Mouse (Mus musculus) gastrocnemius, adult 8-10 months (tissue): ENCODE results near the gene Zfp46. TPM values are rescaled to one million over a fixed set of nuclear protein-coding genes. Genes with fewer than 3 reads are reported as not detected.
A peak's percentile ranks its signal among the peaks of the same experiment; 100 is the strongest.

Source experiments
- DNase-seq, 2 experiments: peaks; one replicate each; pipeline ENCODE4 v3.0.0; 2022; ENCODE audit warnings: low spot score in 2 of 2
- total RNA-seq, 4 experiments: library from RNA; stranded (reverse); gene quantifications; 2 replicates each; pipeline ENCODE4 v1.2.4; 2022

Gene Zfp46
- 10 to 100 TPM; 21.2 to 27.1 (median 24.9) TPM for total RNA-seq

DNA sequence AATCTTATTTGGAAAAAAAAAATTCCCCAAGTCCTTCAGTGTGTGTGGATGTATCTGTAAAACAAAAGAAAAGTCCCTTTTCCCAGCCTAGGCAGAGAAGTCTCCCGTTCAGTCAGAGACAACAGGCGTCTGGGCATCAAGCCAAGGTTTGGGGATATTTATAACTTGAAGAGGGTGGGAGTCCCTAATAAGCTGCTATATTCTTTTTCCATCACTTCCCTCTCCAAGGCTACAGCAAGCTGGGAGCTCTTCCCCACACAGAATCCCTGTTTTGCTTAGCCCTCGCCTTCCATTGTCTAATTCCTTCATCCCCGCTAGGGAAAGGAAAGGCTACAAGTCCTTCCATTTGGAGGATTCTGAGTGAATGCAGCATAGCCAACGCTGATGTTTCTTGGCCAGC lies at the start of gene Zfp46:
TSS of gene Zfp46 (plus strand) at position 229 of the 400 bp plus-strand sequence.
- peak; percentile 57 to 74 for DNase-seq

DNA sequence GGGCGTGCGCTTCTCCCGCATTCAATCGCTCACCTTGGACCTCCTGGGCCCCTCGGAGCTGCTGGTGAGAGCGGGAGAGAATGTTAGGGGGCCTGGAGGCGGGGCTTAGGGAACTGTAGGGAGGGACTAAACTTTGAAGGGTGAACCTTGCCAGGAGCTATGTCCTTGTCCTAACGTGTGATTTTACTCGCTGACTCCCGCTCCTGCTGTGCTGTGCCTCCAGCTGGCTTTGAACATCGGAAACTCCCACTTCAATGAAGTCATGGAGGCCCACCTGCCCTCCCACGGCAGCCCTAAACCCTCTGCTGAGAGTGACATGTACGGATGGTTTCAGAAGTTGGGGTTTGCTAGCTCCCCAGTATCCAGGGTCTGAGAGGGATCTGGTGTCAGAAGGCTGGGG lies 45.8 kb upstream of the Zfp46 start:
- DNase-seq, result no peak

DNA sequence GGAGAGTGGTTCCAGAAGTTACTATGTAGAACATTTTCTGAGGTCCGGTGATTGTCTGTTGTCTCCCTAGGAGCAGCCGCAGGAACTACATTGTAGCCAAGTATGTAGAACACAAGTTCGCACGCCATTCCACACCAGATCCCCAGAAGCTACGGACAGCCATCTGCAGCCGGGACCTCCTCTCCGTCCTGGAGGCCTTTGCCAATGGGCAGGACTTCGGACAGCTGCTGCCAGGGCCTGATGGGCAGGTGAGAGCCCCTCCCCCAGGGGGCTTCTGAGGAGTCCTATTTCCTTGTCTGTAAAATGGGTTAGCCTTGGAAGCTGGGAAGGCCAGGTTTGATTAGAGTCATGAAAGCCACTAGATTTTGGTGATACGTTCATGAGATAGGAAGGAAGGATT lies 45.4 kb upstream of the Zfp46 start:
- no peak for DNase-seq

DNA sequence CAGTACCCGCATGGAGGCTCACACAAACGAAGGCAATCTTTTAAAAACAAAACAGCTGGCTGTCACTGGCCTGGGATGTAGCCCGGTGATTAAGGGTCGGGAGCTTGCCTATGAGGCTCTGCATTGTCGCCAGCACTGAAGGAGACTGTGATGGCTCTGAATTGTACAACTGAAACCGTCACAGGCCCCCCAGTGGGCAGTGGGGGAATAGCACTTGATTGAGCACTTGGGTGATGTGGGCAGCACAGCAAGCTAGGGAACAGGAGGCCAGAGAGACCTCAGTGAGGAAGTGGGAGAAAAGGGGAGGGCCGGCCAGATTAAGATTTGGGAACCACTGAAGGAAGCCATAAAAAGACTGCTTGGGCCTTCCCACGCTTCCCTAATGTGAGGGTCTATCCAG lies 44.9 kb upstream of the Zfp46 start:
- DNase-seq, result peak; percentile 80 to 84

DNA sequence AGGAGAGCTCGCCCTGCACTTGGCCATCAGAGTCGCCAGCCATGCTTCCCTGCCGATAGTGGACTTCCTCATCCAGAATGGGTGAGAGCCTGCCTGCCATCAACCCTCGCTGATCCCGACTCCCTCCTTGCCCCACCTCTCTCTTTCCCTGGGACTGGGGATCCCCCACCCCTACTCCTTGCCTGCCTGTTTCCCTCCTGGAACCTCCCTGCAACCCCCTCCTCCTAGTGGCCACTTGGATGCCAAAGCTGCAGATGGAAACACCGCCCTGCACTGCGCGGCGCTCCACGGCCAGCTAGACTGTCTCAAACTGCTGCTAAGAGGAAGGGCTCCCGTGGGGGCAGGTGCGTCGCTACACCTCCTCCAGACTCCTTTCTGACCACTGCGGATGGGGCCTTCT lies 44.4 kb upstream of the Zfp46 start:
- DNase-seq, result no peak

DNA sequence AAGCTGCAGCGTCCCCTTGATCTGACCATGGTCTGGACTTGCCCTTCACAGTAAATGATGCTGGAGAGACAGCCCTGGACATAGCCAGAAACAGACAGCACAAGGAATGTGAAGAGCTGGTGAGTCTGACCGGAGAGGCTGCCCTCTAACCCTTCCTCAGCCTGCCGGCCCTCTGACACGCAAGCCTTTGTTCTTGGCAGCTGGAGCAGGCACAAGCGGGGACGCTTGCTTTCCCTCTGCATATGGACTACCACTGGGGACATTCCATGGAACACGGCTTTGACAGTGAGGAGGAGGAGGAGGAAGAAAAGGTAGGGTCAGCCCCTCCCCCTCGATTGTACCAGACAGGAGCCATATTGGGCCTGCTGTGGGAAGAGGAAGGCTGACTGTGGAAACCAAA lies 43.5 kb upstream of the Zfp46 start:
- DNase-seq, result no peak

DNA sequence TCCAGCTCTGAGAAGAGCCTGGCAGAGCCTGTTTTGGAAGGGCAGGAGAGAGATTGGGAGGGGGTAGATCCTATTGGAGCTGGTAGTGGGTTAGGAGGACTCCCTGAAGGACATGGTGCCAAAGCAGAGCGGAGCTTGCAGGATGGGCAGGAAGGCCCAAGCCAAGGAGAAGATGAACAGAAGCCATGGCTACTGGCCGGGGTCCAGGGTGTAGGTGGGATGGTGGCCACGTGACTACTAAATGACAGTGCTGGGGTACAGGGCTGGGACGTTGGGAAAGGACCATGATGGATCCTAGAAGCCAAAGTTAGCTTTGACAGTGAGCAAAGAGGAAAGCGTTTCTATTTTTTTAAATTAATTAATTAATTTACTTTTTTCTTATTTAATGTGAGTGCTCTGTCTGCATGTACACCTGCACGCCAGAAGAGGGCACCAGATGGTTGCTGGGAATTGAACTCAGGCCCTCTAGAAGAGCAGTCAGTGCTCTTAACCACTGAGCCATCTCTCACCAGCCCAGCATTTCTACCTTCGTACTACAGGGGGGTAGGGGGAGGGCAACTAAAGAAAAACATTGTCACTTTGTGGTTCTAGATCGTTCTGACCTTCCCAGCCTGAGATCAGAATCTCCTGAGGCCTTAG lies 42.3 kb upstream of the Zfp46 start:
- DNase-seq, result no peak

DNA sequence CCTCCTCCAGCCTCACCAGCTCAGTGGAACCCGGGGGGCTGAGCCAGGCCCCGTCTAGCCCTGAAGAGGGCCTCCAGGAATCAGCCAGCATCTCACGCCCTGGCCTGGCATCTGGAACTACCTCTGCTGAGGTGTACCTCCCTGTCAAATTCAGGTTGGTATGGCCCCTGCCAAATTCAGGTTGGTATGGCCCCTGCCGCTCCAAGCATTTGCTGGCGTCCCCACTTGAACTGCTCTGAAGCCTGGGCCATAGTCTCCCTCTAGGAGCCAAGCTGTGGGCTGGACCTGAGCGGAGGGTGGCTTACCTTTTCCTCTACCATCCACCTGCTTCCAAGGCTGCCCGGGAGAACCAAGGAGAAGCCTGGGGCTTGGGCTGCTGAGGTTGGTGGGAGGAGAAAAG lies 41.8 kb upstream of the Zfp46 start:
- DNase-seq, result no peak

DNA sequence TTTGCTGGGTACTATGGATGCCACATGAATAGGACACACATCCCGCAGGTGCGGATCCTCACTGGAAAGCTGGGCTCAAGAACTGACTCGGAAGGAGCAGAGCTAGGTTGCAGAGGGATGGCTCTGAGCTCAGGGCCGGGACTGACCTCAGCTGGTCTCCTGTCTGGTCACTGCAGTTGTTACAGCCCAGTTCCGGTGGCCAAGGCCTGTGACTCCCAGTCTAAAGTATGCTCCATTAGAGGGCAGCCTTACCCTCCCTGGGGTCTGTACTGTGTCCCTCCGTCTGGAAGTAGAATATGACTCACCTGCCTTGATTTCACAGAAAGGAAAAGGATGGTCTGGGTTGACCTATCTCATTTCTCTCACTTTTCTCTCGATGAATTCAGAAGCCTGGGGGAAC lies 40.3 kb upstream of the Zfp46 start:
- DNase-seq, result no peak

DNA sequence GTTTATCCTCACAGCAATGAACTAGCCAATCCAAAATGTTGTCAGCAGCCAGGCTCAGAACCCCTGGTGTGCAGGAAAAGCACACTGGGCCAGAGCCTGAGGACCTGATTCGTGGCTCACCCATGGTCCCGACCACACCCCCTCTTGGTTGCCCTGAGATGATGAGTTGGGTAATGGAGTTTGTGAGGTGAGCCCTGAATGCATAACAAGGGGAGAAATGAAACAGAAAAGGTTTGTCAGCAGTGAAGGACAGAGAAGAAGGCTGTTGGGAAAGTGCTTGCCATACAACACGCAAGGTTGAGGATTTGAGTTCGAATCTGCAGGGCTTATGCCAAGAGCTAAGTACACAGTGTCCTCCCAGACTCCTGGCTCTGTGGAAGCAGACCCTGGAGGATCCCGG lies 38.8 kb upstream of the Zfp46 start:
- no peak for DNase-seq

DNA sequence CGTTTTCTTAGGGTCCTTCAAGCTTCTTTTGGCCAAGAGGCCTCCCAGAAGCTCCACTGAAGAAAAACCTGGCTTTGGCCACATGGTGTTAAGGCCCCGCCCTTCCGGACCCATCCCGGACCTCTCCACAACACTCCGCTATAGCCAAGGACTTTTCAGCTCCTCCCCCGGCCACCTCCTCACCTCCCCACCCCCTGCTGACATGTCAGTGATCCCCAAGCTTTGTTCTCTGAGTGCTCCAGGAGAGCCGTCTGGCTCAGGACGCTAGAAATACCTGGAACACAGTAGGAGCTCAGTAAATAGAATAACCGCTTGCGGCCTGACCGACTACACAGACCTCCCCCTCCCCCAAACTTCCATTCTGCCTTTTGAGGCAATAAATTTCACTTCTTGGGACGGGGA lies 37.9 kb upstream of the Zfp46 start:
- no peak for DNase-seq

DNA sequence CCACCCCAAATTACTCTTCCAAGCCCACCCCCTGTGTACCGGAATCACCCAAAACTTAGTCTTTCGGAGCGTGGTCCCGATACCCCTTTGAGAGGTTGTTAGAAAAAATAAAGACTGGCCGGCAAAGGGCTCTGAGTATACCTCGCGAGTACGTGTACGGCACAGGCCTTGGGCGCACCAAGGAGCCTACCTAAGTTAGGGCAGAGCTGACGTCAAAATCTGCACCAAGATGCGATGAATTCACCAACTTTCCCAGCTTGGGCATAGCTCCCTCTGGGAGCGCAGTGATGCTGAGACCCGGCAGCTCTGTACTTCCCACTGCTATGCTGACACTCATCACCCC lies 37.1 kb upstream of the Zfp46 start:
- no peak for DNase-seq

DNA sequence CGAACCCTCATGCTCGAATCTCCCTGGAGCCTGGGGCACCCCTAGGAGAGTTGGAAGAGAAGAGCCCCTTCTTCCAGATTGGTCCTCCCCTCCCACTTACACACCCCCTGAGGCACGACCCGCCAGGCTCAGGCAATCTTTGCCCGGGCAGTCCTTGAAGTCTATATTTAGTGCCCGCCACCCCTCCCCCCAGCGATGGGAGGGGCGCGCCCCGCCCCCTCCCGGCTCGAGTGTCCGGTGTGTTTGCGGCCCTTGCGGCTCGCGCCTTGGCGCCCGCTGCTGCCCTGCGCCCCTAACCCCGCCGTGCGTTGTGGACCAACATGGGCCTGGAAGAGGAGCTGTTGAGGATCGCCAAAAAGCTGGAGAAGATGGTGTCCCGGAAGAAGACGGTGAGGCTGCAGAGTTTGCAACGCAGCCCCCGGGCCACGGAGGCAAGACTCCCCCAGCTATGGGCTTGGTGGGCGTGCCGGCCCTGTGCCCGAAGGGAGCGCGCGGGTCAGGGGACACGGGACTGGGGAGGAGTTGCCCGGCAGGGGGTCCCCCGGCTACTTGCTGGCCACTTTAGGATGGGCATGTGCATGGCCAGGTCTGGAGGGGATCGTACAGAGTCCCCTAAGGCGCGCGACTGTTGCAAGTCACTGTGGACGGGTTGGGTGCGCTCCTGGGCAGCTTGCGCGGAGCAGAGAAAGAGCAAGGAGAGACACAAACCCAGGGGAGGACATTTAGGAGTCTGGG lies 36.6 kb upstream of the Zfp46 start, which contains the start of gene Tcea3:
TSS of gene Tcea3 (plus strand) at position 1 of the 735 bp plus-strand sequence.
- peak; percentile 70 to 78 for DNase-seq

DNA sequence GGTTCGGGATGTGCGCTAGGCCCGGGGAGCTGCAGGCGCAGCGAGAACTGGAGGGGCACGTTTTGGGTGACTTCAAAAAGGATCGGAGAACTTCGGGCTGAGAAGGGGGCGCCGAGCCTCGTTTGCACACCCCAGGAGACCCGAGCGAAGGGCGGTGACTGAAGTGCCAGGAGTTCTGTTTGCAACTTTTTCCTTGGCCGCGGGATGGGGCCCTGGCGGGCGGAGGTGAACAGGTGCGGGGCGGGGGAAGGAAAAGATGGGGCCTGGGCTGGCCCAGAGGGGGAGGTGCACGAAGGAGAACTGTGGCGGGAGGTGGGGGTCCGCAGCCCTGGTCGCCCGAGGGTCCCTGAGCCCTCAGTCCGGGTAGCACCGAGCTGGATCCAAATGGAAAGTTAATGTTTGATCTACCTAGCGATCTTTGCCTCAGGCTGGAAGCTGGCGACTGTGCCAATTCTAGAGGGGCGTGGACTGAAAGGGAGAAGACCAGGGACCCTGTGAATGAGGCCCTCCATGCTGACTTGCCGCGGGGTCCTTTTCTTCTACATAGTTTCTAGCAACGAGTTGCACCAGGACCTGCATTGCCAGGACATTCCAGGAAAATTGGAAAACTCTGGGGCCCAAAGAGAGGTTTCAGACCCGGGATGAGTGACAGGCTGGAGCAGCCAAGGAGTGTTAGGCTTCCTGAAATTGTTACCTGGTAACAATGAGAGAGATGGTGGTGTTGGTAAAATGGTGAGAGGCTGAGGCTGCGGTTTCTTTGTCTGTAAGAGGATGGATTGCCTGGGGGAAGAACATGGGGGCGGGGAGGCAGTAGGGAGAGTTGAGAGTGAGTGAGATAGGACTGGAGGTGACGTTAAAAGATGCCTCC lies 35.8 kb upstream of the Zfp46 start:
- peak in 1 of 2 experiments; percentile 56 for DNase-seq

DNA sequence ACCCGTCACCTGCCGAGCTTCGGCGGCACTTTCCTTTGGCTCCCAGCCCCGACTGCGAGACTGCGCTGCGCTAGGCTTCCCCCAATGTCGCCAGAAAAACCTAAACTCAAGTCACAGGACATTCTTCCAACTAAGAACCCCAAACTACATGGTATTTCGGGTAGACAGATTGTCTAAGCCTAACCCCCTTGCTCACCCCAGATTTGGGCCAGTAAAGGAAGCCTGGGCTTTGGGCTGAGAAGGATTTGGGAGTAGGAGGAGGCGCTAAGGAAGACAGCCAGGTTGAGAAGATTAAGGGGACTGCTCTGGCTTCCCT lies 35.2 kb upstream of the Zfp46 start:
- no peak for DNase-seq

DNA sequence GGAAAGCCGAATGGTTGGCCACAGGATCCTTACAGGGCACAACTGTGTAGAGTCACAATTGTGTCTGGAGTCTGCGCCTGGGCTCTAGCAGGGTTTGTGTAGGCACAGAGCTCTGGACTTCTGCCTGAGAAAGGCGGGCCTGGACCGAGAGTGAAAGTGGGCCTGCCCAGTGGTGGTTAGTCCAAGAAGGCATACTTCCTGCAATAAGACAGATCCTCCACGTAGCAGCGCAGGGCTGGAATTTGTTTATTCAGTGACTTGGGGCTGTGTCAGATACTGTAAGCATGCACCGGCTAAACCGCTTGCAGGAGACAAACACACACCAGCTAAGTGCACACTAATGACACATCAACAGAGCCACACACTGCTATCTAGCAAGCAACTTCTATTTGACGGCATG lies 34.7 kb upstream of the Zfp46 start:
- DNase-seq, result peak; percentile 66 to 78

DNA sequence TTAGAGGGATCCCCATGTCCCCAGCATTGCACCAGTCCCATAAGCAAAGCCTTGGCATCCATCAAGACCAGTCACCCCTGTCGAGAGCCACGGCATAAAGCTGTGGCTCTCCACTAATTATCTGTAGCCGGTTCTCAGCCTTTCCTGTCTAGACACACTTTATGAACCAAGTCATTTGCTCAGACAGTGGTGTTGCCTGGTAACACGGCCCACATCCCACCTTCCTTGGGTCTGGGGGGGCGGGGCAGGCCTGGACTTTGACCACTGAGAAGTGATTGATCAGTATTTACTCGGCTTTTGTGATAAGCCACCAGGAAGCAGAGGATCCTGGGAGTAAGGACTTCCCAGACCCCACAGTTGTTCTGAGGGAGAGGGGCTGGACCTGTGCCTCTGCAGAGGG lies 28.6 kb upstream of the Zfp46 start:
- no peak for DNase-seq

DNA sequence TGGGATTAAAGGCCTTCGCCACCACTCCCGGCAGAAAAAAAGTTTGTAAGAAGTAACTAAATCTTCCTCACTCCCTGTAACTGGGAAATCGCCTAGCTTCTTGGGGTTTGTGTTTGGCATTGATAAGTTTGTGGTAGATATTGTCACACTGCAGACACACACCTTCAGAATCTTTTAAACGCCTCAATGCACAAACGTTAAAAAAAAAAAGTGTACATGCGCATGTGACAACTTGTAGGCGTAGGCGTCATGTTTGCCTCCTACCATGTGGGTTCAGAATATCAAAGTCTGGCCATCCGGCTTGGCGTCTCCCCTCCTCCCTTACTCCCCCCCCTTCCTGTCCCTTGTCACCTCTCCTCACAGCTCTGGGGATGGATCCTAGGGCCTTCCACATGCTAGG lies 27.8 kb upstream of the Zfp46 start:
- no peak for DNase-seq

DNA sequence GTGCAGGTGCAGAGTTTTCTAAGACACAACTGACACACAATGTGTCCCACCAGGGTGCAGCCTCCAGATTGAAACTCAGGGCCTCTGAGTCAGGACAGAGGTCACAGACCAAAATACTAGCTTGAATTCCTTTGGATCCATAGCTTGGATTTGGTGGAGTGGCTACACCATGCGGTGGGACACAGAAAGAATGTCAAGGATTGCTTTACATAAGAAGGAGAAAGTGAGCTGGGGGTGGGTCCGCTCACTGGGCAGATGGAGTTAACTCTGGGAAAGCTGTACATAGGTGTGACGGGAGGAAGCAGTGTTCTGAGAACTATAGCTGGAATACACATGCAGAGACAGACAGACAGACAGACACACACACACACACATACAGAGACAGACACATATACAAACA lies 24.6 kb upstream of the Zfp46 start:
- no peak for DNase-seq

DNA sequence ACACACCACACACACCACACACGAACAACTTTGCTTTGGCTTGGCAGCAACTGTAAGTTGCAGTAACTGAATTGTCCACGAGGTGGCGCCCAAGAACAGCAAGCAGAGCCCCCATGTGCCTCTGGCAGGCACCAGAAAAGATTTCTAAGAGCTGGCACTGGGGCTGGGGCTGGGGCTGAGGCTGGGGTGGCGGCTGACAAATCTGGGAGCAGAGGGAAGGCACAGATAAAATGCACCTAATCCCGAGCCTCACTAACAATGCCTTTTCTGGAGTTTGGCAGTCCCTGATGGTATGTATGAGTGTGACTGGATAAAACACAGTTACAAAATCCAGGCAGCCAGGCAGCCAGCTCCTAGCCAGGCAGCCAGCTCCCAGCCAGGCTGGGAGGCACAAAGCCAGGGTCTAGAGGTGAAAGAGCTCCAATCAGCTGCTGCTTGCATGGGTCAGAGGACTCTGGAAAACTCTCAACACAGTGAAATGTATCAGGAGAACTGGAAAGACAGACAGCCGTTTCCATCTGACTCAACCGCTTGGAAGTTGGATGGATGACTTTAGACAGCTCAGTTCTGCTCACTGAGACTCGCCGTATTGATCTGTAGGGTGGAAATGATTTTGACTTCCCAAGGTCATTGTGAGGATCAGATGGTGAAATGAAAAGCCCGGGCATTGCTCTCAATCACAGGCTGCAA lies 23.8 kb upstream of the Zfp46 start:
- peak; percentile 69 to 77 for DNase-seq

DNA sequence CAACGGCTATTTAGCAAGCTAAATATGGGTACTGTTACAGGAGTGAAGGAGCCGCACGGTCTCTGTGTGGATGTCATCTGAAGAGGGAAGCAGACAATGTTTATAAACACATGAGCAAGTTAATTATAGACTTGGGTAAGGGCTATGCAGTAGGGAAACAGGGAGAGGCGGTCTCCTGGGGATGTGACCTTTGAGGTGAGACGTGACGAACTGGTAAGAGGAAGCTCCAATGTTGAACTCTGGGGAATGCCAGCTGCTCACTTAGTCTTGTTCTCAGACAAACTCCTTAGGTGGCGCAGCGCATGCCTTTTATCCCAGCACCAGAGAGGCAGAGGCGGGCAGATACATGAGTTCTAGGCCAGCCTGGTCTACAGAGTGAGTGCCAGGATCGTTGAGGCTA lies 22.6 kb upstream of the Zfp46 start:
- peak in 1 of 2 experiments; percentile 49 for DNase-seq

DNA sequence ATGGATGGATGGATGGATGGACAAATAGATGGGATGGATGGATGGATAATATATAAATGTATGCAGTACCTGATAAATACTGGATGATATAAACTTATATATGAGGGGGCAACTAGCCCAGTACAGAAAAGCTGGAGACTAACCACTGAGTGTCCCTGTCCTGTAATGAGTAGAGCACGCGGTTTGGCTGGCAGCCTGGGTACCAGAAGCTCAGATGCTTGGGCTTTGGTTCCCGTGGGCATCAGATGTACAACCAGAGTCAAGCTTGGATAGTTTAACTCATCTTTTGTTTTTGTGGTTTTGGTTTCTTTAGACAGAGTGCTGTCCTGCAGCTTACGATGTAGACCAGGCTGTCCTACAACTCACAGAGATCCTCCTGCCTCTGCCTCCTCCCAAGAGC lies 20.9 kb upstream of the Zfp46 start:
- no peak for DNase-seq
